Mouse (Mus musculus) myocyte (in vitro differentiated cells): ENCODE measurements at regions not wholly inside any gene's neighbourhood (a gene's known extent, or its start where the extent isn't known, plus 50 kb on each side); places are given as distances from the start of the nearest gene placed in this dataset.

Experiments used
- POLR2A ChIP-seq: IDR thresholded peaks from one replicate; pipeline ENCODE4 v1.6.1; 2011; ENCODE audit warnings: low read depth, mild to moderate bottlenecking, control low read depth, moderate library complexity; ENCODE audit not compliant: insufficient read length
- TCF12 ChIP-seq: IDR thresholded peaks from one replicate; pipeline ENCODE4 v1.6.1; 2011; ENCODE audit warnings: mild to moderate bottlenecking, control low read depth; ENCODE audit not compliant: poor library complexity, insufficient read depth, severe bottlenecking

GRCm38 (mm10) chr14:114954287-114954686 is 137.7 kb upstream of the Gpc5 start:
- TF ChIP-seq POLR2A (no peak), TCF12 (no peak)
